Mouse (Mus musculus): Measurements from ENCODE around the gene Cars2.
A peak's percentile ranks its signal among the peaks of the same experiment; 100 is the strongest.
"Not testable (repeated sequence)": the region's sequence is repeated elsewhere in the genome, so short reads cannot be mapped to it uniquely, and the experiment has no call there.

The Cars2 gene

GRCm38 (mm10) chr8:11510971-11511370, 39.6 kb downstream of the Cars2 start:
- no peak for DNase-seq

GRCm38 (mm10) chr8:11508880-11509279, 41.7 kb downstream of the Cars2 start:
- DNase-seq = no peak

GRCm38 (mm10) chr8:11506802-11507201, 43.8 kb downstream of the Cars2 start:
- peak; percentile 40 to 82 for DNase-seq

- DNase-seq = no peak
Measured at GRCm38 (mm10) chr8:11506074-11506473, 44.5 kb downstream of the Cars2 start.

GRCm38 (mm10) chr8:11503476-11504232, 46.9 kb downstream of the Cars2 start:
- no peak for DNase-seq

GRCm38 (mm10) chr8:11498786-11499485, 51.6 kb downstream of the Cars2 start:
- no peak for DNase-seq

GRCm38 (mm10) chr8:11498281-11498680, 52.3 kb downstream of the Cars2 start:
- no peak for DNase-seq

- DNase-seq = peak; percentile 93 to 95
Measured at GRCm38 (mm10) chr8:11497017-11497990, 53.3 kb downstream of the Cars2 start, which contains the start of gene Naxd. Gene Naxd (plus strand): TSS chr8:11497506.

- DNase-seq = not testable (repeated sequence)
Measured at GRCm38 (mm10) chr8:11492340-11492739, 58.2 kb downstream of the Cars2 start.

- DNase-seq = no peak
Measured at GRCm38 (mm10) chr8:11487229-11487628, 63.4 kb downstream of the Cars2 start.

- DNase-seq = peak; percentile 77 to 92
Measured at GRCm38 (mm10) chr8:11486142-11486541, 64.4 kb downstream of the Cars2 start.

GRCm38 (mm10) chr8:11482537-11482936, 68.0 kb downstream of the Cars2 start:
- no peak for DNase-seq

- DNase-seq = no peak
Measured at GRCm38 (mm10) chr8:11481876-11482275, 68.7 kb downstream of the Cars2 start.

- DNase-seq = peak in 1 of 2 experiments; percentile 63
Measured at GRCm38 (mm10) chr8:11479591-11479990, 71.0 kb downstream of the Cars2 start.

GRCm38 (mm10) chr8:11478807-11479527, 71.6 kb downstream of the Cars2 start:
- peak in 1 of 2 experiments; percentile 70 for DNase-seq

- DNase-seq = peak; percentile 89 to 95
Measured at GRCm38 (mm10) chr8:11477811-11478761, 72.5 kb downstream of the Cars2 start, which contains the start of gene Rab20. Gene Rab20 (minus strand): TSS chr8:11478710.

GRCm38 (mm10) chr8:11477178-11477553, 73.4 kb downstream of the Cars2 start:
- DNase-seq = no peak

GRCm38 (mm10) chr8:11476338-11477177, 74.0 kb downstream of the Cars2 start:
- peak; percentile 76 to 84 for DNase-seq

GRCm38 (mm10) chr8:11475876-11476275, 74.7 kb downstream of the Cars2 start:
- no peak for DNase-seq

- no peak for DNase-seq
Measured at GRCm38 (mm10) chr8:11475397-11475796, 75.2 kb downstream of the Cars2 start.
